Mouse (Mus musculus): ENCODE results near the gene Macrod2. TPM values are rescaled to one million over a fixed set of nuclear protein-coding genes. Genes with fewer than 3 reads are reported as not detected.

Gene Macrod2
- polyA plus RNA-seq, 1 experiment, result 57.8 TPM

- Histone ChIP-seq H3K9me3 (0 out of 2 replicates have a peak, but pooled peaks cover 2% of the 10 kb centered on the region), H3K27me3 (replicated peaks) (no peaks in the 10 kb centered on the region), H3K36me3 (replicated peaks; ENCODE audit: low read length) (no peaks in the 10 kb centered on the region), H3K4me1 (no peaks in the 10 kb centered on the region), H3K4me3 (replicated peaks) (no peak overlapping the region)
- TF ChIP-seq GATA1 (IDR thresholded peaks at IDR 0.05; ENCODE audit: borderline replicate concordance, low read length), result no peak
- no peak for TF ChIP-seq FLI1 (IDR thresholded peaks at IDR 0.05; ENCODE audit: low read length)
Measured at GRCm38 (mm10) chr2:140862736-140863135, 467.6 kb downstream of the Macrod2 start.

GRCm38 (mm10) chr2:140865636-140866035 lies 470.5 kb downstream of the Macrod2 start:
- H3K4me3 ChIP-seq (replicated peaks), result no peak overlapping the region
- no peaks in the 10 kb centered on the region for H3K27me3 ChIP-seq (replicated peaks)
- no peaks in the 10 kb centered on the region for H3K36me3 ChIP-seq (replicated peaks; ENCODE audit: low read length)
- TF ChIP-seq GATA1 (IDR thresholded peaks at IDR 0.05; ENCODE audit: borderline replicate concordance, low read length) (no peak), FLI1 (IDR thresholded peaks at IDR 0.05; ENCODE audit: low read length) (no peak)
- 0 out of 2 replicates have a peak, but pooled peaks cover 2% of the 10 kb centered on the region for H3K9me3 ChIP-seq
- no peaks in the 10 kb centered on the region for H3K4me1 ChIP-seq

GRCm38 (mm10) chr2:140867116-140867515 lies 472.0 kb downstream of the Macrod2 start:
- H3K4me1 ChIP-seq, result no peaks in the 10 kb centered on the region
- H3K36me3 ChIP-seq (replicated peaks; ENCODE audit: low read length), result no peaks in the 10 kb centered on the region
- 0 out of 2 replicates have a peak, but pooled peaks cover 2% of the 10 kb centered on the region for H3K9me3 ChIP-seq
- H3K4me3 ChIP-seq (replicated peaks), result no peak overlapping the region
- no peak for TF ChIP-seq GATA1 (IDR thresholded peaks at IDR 0.05; ENCODE audit: borderline replicate concordance, low read length)
- no peak for TF ChIP-seq FLI1 (IDR thresholded peaks at IDR 0.05; ENCODE audit: low read length)
- H3K27me3 ChIP-seq (replicated peaks), result no peaks in the 10 kb centered on the region

- H3K27me3 ChIP-seq (replicated peaks), result no peaks in the 10 kb centered on the region
- no peaks in the 10 kb centered on the region for H3K9me3 ChIP-seq
- no peaks in the 10 kb centered on the region for H3K4me1 ChIP-seq
- no peaks in the 10 kb centered on the region for H3K36me3 ChIP-seq (replicated peaks; ENCODE audit: low read length)
- no peak overlapping the region for H3K4me3 ChIP-seq (replicated peaks)
- TF ChIP-seq GATA1 (IDR thresholded peaks at IDR 0.05; ENCODE audit: borderline replicate concordance, low read length) (no peak), FLI1 (IDR thresholded peaks at IDR 0.05; ENCODE audit: low read length) (no peak)
Measured at GRCm38 (mm10) chr2:140885176-140885575, 490.1 kb downstream of the Macrod2 start.

- Histone ChIP-seq H3K4me1 (no peaks in the 10 kb centered on the region), H3K4me3 (replicated peaks) (no peak overlapping the region), H3K9me3 (no peaks in the 10 kb centered on the region), H3K27me3 (replicated peaks) (no peaks in the 10 kb centered on the region), H3K36me3 (replicated peaks; ENCODE audit: low read length) (no peaks in the 10 kb centered on the region)
- no peak for TF ChIP-seq GATA1 (IDR thresholded peaks at IDR 0.05; ENCODE audit: borderline replicate concordance, low read length)
Measured at GRCm38 (mm10) chr2:140890683-140891082, 495.6 kb downstream of the Macrod2 start.

GRCm38 (mm10) chr2:140896396-140897082 lies 501.4 kb downstream of the Macrod2 start:
- no peak for TF ChIP-seq FLI1 (IDR thresholded peaks at IDR 0.05; ENCODE audit: low read length)
- no peak for TF ChIP-seq GATA1 (IDR thresholded peaks at IDR 0.05; ENCODE audit: borderline replicate concordance, low read length)
- no peak overlapping the region for H3K4me3 ChIP-seq (replicated peaks)
- H3K36me3 ChIP-seq (replicated peaks; ENCODE audit: low read length), result no peaks in the 10 kb centered on the region
- no peaks in the 10 kb centered on the region for H3K27me3 ChIP-seq (replicated peaks)
- no peaks in the 10 kb centered on the region for H3K4me1 ChIP-seq
- H3K9me3 ChIP-seq, result no peaks in the 10 kb centered on the region

- no peaks in the 10 kb centered on the region for H3K27me3 ChIP-seq (replicated peaks)
- H3K4me3 ChIP-seq (replicated peaks), result no peak overlapping the region
- no peaks in the 10 kb centered on the region for H3K9me3 ChIP-seq
- no peaks in the 10 kb centered on the region for H3K4me1 ChIP-seq
- TF ChIP-seq GATA1 (IDR thresholded peaks at IDR 0.05; ENCODE audit: borderline replicate concordance, low read length), result no peak
- no peak for TF ChIP-seq FLI1 (IDR thresholded peaks at IDR 0.05; ENCODE audit: low read length)
- H3K36me3 ChIP-seq (replicated peaks; ENCODE audit: low read length), result no peaks in the 10 kb centered on the region
Measured at GRCm38 (mm10) chr2:140898408-140898985, 503.4 kb downstream of the Macrod2 start.

GRCm38 (mm10) chr2:140905331-140905730 lies 510.2 kb downstream of the Macrod2 start:
- H3K4me1 ChIP-seq, result no peaks in the 10 kb centered on the region
- H3K27me3 ChIP-seq (replicated peaks), result no peaks in the 10 kb centered on the region
- TF ChIP-seq GATA1 (IDR thresholded peaks at IDR 0.05; ENCODE audit: borderline replicate concordance, low read length), result no peak
- TF ChIP-seq FLI1 (IDR thresholded peaks at IDR 0.05; ENCODE audit: low read length), result no peak
- no peaks in the 10 kb centered on the region for H3K36me3 ChIP-seq (replicated peaks; ENCODE audit: low read length)
- H3K9me3 ChIP-seq, result no peaks in the 10 kb centered on the region
- no peak overlapping the region for H3K4me3 ChIP-seq (replicated peaks)

- H3K9me3 ChIP-seq, result no peaks in the 10 kb centered on the region
- no peak overlapping the region for H3K4me3 ChIP-seq (replicated peaks)
- H3K36me3 ChIP-seq (replicated peaks; ENCODE audit: low read length), result no peaks in the 10 kb centered on the region
- no peaks in the 10 kb centered on the region for H3K4me1 ChIP-seq
- TF ChIP-seq GATA1 (IDR thresholded peaks at IDR 0.05; ENCODE audit: borderline replicate concordance, low read length) (no peak), FLI1 (IDR thresholded peaks at IDR 0.05; ENCODE audit: low read length) (no peak)
- no peaks in the 10 kb centered on the region for H3K27me3 ChIP-seq (replicated peaks)
Measured at GRCm38 (mm10) chr2:140906123-140906522, 511.0 kb downstream of the Macrod2 start.

GRCm38 (mm10) chr2:140911463-140911862 lies 516.4 kb downstream of the Macrod2 start:
- no peaks in the 10 kb centered on the region for H3K9me3 ChIP-seq
- H3K4me3 ChIP-seq (replicated peaks), result no peak overlapping the region
- H3K36me3 ChIP-seq (replicated peaks; ENCODE audit: low read length), result no peaks in the 10 kb centered on the region
- no peaks in the 10 kb centered on the region for H3K27me3 ChIP-seq (replicated peaks)
- H3K4me1 ChIP-seq, result no peaks in the 10 kb centered on the region
- TF ChIP-seq GATA1 (IDR thresholded peaks at IDR 0.05; ENCODE audit: borderline replicate concordance, low read length) (no peak), FLI1 (IDR thresholded peaks at IDR 0.05; ENCODE audit: low read length) (no peak)

All from megakaryocyte, embryonic 14.5 days (primary cell).